Mouse (Mus musculus) limb, embryonic 13.5 days (tissue): ENCODE measurements around the gene Nfe2l1. TPM values are rescaled to one million over a fixed set of nuclear protein-coding genes. Genes with fewer than 3 reads are reported as not detected.
"Not testable (repeated sequence)": the region's sequence is repeated elsewhere in the genome, so short reads cannot be mapped to it uniquely, and the experiment has no call there.

Experiments used
- ATAC-seq: fragments of 200-750 bp; cut with Nextera tagmentation; 2 replicates; pipeline ENCODE4 v1.8.0; 2017; ENCODE audit warnings: low read depth, moderate number of reproducible peaks, moderate TSS enrichment; ENCODE audit not compliant: low FRiP score
- H3K27ac ChIP-seq: fragments of 300-500 bp; sonication (generic); 2 replicates; pipeline ENCODE4 v1.5.1; 2015; ENCODE audit warnings: inconsistent platforms, mild to moderate bottlenecking, moderate library complexity
- H3K27me3 ChIP-seq: fragments of 300-500 bp; sonication (generic); 2 replicates; pipeline ENCODE4 v1.6.1; 2015; ENCODE audit warnings: mild to moderate bottlenecking, inconsistent platforms
- H3K36me3 ChIP-seq: fragments of 300-500 bp; sonication (generic); 2 replicates; pipeline ENCODE4 v1.6.1; 2015; ENCODE audit warnings: inconsistent platforms, mild to moderate bottlenecking, moderate library complexity
- H3K4me1 ChIP-seq: fragments of 300-500 bp; sonication (generic); 2 replicates; pipeline ENCODE4 v1.6.1; 2015; ENCODE audit warnings: inconsistent platforms
- H3K4me2 ChIP-seq: fragments of 300-500 bp; sonication (generic); replicated peaks from 2 replicates; pipeline ENCODE4 v1.6.1; 2015; ENCODE audit warnings: inconsistent platforms, mild to moderate bottlenecking, moderate library complexity
- H3K4me3 ChIP-seq: fragments of 300-500 bp; sonication (generic); 2 replicates; pipeline ENCODE4 v1.5.1; 2015; ENCODE audit warnings: moderate library complexity, mild to moderate bottlenecking, inconsistent platforms
- H3K9ac ChIP-seq: fragments of 300-500 bp; sonication (generic); 2 replicates; pipeline ENCODE4 v1.6.1; 2015; ENCODE audit warnings: mild to moderate bottlenecking, inconsistent platforms
- H3K9me3 ChIP-seq: fragments of 300-500 bp; sonication (generic); 2 replicates; pipeline ENCODE4 v1.6.1; 2016; ENCODE audit warnings: inconsistent platforms
- WGBS: fragments of 180-500 bp; shearing (Covaris S2); methylation state at CpG from one replicate; pipeline ENCODE4 v1.1.7; 2015; 5-methylcytosine and 5-hydroxymethylcytosine counted together
- polyA plus RNA-seq: library from polyadenylated mRNA; unstranded; fragments of >200 nt; fragmentation: Nextera tagmentation; extraction: Ambion mirVana; gene quantifications from 2 replicates; pipeline ENCODE4 v1.2.1, GENCODE M21; 2015

Gene Nfe2l1
- polyA plus RNA-seq, 1 experiment from 2014 or later: 69.3 TPM

- no peak overlapping the region for H3K27ac ChIP-seq
- WGBS: 69% methylated on average over 12 of the region's 12 CpGs
- no peaks in the 10 kb centered on the region for H3K9me3 ChIP-seq
- H3K4me2 ChIP-seq: peak overlapping the region; percentile 85; the same call in 1 of the 2 replicates
- peaks cover 2% of the 10 kb centered on the region for H3K36me3 ChIP-seq
- H3K9ac ChIP-seq: no peak overlapping the region
- H3K27me3 ChIP-seq: peaks cover 22% of the 10 kb centered on the region
- peaks cover 34% of the 10 kb centered on the region for H3K4me1 ChIP-seq
- ATAC-seq: no peak
- H3K4me3 ChIP-seq: no peak overlapping the region
These were observed 32.8 kb upstream of the Nfe2l1 start for GRCm38 (mm10) chr11:96862534-96862933.

GRCm38 (mm10) chr11:96861878-96862289 is 32.1 kb upstream of the Nfe2l1 start:
- H3K27me3 ChIP-seq: peaks cover 22% of the 10 kb centered on the region
- H3K4me1 ChIP-seq: peaks cover 34% of the 10 kb centered on the region
- peak overlapping the region; percentile 57 for H3K9ac ChIP-seq
- H3K9me3 ChIP-seq: no peaks in the 10 kb centered on the region
- no peak overlapping the region for H3K27ac ChIP-seq
- peaks cover 9% of the 10 kb centered on the region for H3K36me3 ChIP-seq
- WGBS: under 1% methylated on average over 31 of the region's 31 CpGs
- H3K4me2 ChIP-seq: peak overlapping the region; percentile 85
- peak; percentile 86 for ATAC-seq
- H3K4me3 ChIP-seq: peak overlapping the region; percentile 45

GRCm38 (mm10) chr11:96861446-96861845 is 31.7 kb upstream of the Nfe2l1 start:
- peak; percentile 17 for ATAC-seq
- H3K36me3 ChIP-seq: peaks cover 13% of the 10 kb centered on the region
- H3K9ac ChIP-seq: peak overlapping the region; percentile 57
- WGBS: 3% methylated on average over 20 of the region's 20 CpGs
- no peak overlapping the region for H3K27ac ChIP-seq
- H3K4me3 ChIP-seq: peak overlapping the region; percentile 45
- H3K4me1 ChIP-seq: peaks cover 34% of the 10 kb centered on the region
- H3K27me3 ChIP-seq: peaks cover 22% of the 10 kb centered on the region
- H3K4me2 ChIP-seq: peak overlapping the region; percentile 85
- H3K9me3 ChIP-seq: no peaks in the 10 kb centered on the region

- Histone ChIP-seq H3K27ac (no peak overlapping the region), H3K4me3 (no peak overlapping the region), H3K27me3 (peaks cover 22% of the 10 kb centered on the region), H3K9ac (no peak overlapping the region), H3K9me3 (no peaks in the 10 kb centered on the region), H3K36me3 (peaks cover 20% of the 10 kb centered on the region), H3K4me1 (peaks cover 34% of the 10 kb centered on the region), H3K4me2 (peak overlapping the region; percentile 85; the same call in 1 of the 2 replicates)
- peak; percentile 50 for ATAC-seq
- 12% methylated on average over 8 of the region's 8 CpGs for WGBS
These were observed 30.8 kb upstream of the Nfe2l1 start for GRCm38 (mm10) chr11:96860564-96860963.

GRCm38 (mm10) chr11:96859635-96860034 is 29.9 kb upstream of the Nfe2l1 start:
- 92% methylated on average over 4 of the region's 4 CpGs for WGBS
- Histone ChIP-seq H3K9ac (no peak overlapping the region), H3K4me3 (no peak overlapping the region), H3K9me3 (no peaks in the 10 kb centered on the region), H3K4me1 (peaks cover 34% of the 10 kb centered on the region), H3K27ac (no peak overlapping the region), H3K36me3 (peaks cover 25% of the 10 kb centered on the region), H3K4me2 (no peak overlapping the region), H3K27me3 (peaks cover 22% of the 10 kb centered on the region)
- ATAC-seq: no peak

- WGBS: 73% methylated on average over 5 of the region's 5 CpGs
- H3K9ac ChIP-seq: no peak overlapping the region
- peaks cover 4% of the 10 kb centered on the region; the same call in 1 of the 2 replicates for H3K27me3 ChIP-seq
- no peak overlapping the region for H3K4me2 ChIP-seq
- no peaks in the 10 kb centered on the region for H3K9me3 ChIP-seq
- peaks cover 38% of the 10 kb centered on the region for H3K36me3 ChIP-seq
- peaks cover 17% of the 10 kb centered on the region for H3K4me1 ChIP-seq
- no peak for ATAC-seq
- no peak overlapping the region for H3K4me3 ChIP-seq
- H3K27ac ChIP-seq: no peak overlapping the region
These were observed 27.7 kb upstream of the Nfe2l1 start for GRCm38 (mm10) chr11:96857446-96857845.

- ATAC-seq: peak; percentile 81
- Histone ChIP-seq H3K4me1 (peaks cover 20% of the 10 kb centered on the region), H3K4me3 (peak within 1 kb of the TSS; percentile 71), H3K27ac (peak within 1 kb of the TSS; percentile 75), H3K9me3 (no peaks in the 10 kb centered on the region), H3K27me3 (no peaks in the 10 kb centered on the region), H3K4me2 (peak within 1 kb of the TSS; percentile 90), H3K36me3 (peaks cover 14% of the 10 kb centered on the region), H3K9ac (peak within 1 kb of the TSS; percentile 81)
- WGBS: 1% methylated on average over 58 of the region's 60 CpGs
These were observed 20.1 kb upstream of the Nfe2l1 start, which contains the start of gene Copz2 for GRCm38 (mm10) chr11:96849681-96850467. Gene Copz2 (plus strand): TSS chr11:96849870.

- peaks cover 20% of the 10 kb centered on the region for H3K4me1 ChIP-seq
- ATAC-seq: not testable (repeated sequence)
These were observed 19.4 kb upstream of the Nfe2l1 start for GRCm38 (mm10) chr11:96849145-96849544.

GRCm38 (mm10) chr11:96848694-96849093 is 18.9 kb upstream of the Nfe2l1 start:
- peaks cover 20% of the 10 kb centered on the region for H3K4me1 ChIP-seq
- H3K4me3 ChIP-seq: no peak overlapping the region
- no peak overlapping the region for H3K9ac ChIP-seq
- H3K36me3 ChIP-seq: peaks cover 5% of the 10 kb centered on the region; the same call in 1 of the 2 replicates
- no peak for ATAC-seq
- H3K4me2 ChIP-seq: no peak overlapping the region
- H3K9me3 ChIP-seq: no peaks in the 10 kb centered on the region
- H3K27me3 ChIP-seq: no peaks in the 10 kb centered on the region
- 71% methylated on average over 9 of the region's 9 CpGs for WGBS
- H3K27ac ChIP-seq: no peak overlapping the region

More at GRCm38 (mm10) chr11:96849145-96849544, 19.4 kb upstream of the Nfe2l1 start:
- H3K4me2 ChIP-seq: peak overlapping the region; percentile 90
- 71% methylated on average over 5 of the region's 5 CpGs for WGBS
- H3K27ac ChIP-seq, H3K36me3 ChIP-seq, H3K27me3 ChIP-seq, H3K9me3 ChIP-seq: not testable (repeated sequence)
- H3K4me3 ChIP-seq: peak overlapping the region; percentile 71
- 0 out of 2 replicates have a peak overlapping the region, but pooled peaks have one; percentile 81 for H3K9ac ChIP-seq

GRCm38 (mm10) chr11:96847240-96847639 is 17.5 kb upstream of the Nfe2l1 start:
- 31% methylated on average over 3 of the region's 3 CpGs for WGBS
- H3K27ac ChIP-seq: no peak overlapping the region; the same call in 1 of the 2 replicates
- H3K27me3 ChIP-seq: no peaks in the 10 kb centered on the region
- no peak overlapping the region for H3K4me3 ChIP-seq
- no peak overlapping the region for H3K9ac ChIP-seq
- H3K4me1 ChIP-seq: peaks cover 20% of the 10 kb centered on the region
- ATAC-seq: peak; percentile 83
- H3K36me3 ChIP-seq: no peaks in the 10 kb centered on the region
- no peaks in the 10 kb centered on the region for H3K9me3 ChIP-seq
- H3K4me2 ChIP-seq: no peak overlapping the region

- no peaks in the 10 kb centered on the region for H3K27me3 ChIP-seq
- no peak overlapping the region for H3K9ac ChIP-seq
- no peaks in the 10 kb centered on the region for H3K36me3 ChIP-seq
- no peak overlapping the region for H3K4me3 ChIP-seq
- no peak overlapping the region for H3K4me2 ChIP-seq
- 64% methylated on average over 3 of the region's 3 CpGs for WGBS
- no peak for ATAC-seq
- H3K27ac ChIP-seq: no peak overlapping the region
- H3K4me1 ChIP-seq: peaks cover 10% of the 10 kb centered on the region
- no peaks in the 10 kb centered on the region for H3K9me3 ChIP-seq
These were observed 13.9 kb upstream of the Nfe2l1 start for GRCm38 (mm10) chr11:96843627-96844026.

GRCm38 (mm10) chr11:96840290-96840689 is 10.5 kb upstream of the Nfe2l1 start:
- Histone ChIP-seq H3K4me3 (no peak overlapping the region), H3K36me3 (no peaks in the 10 kb centered on the region), H3K27me3 (no peaks in the 10 kb centered on the region), H3K9ac (no peak overlapping the region; the same call in 1 of the 2 replicates), H3K4me1 (no peaks in the 10 kb centered on the region), H3K9me3 (no peaks in the 10 kb centered on the region), H3K27ac (no peak overlapping the region), H3K4me2 (no peak overlapping the region)
- WGBS: 36% methylated on average over 8 of the region's 8 CpGs
- ATAC-seq: no peak
